Mouse (Mus musculus): ENCODE results near the gene Zfp296. TPM values are rescaled to one million over a fixed set of nuclear protein-coding genes. Genes with fewer than 3 reads are reported as not detected.

Zfp296 gene
- polyA plus RNA-seq, 1 experiment from 2014 or later, result 0.40 TPM

- 72% methylated on average over 5 of the region's 5 CpGs for WGBS
- peaks cover 46% of the 10 kb centered on the region for H3K4me1 ChIP-seq (replicated peaks)
Measured at GRCm38 (mm10) chr7:19551634-19552033, 25.5 kb upstream of the Zfp296 start.

GRCm38 (mm10) chr7:19552443-19552842, 24.6 kb upstream of the Zfp296 start:
- H3K4me3 ChIP-seq, result no peak overlapping the region
- H3K9me3 ChIP-seq, result no peaks in the 10 kb centered on the region
- ATAC-seq (ENCODE audit: low read depth), result no peak
- peaks cover 24% of the 10 kb centered on the region; the same call in 1 of the 2 replicates for H3K36me3 ChIP-seq
- 39% methylated on average over 2 of the region's 2 CpGs for WGBS
- peaks cover 45% of the 10 kb centered on the region for H3K4me1 ChIP-seq (replicated peaks)
- no peak overlapping the region for H3K9ac ChIP-seq
- H3K27ac ChIP-seq (replicated peaks), result peak overlapping the region; percentile 56; the same call in 1 of the 2 replicates
- H3K27me3 ChIP-seq, result no peaks in the 10 kb centered on the region
- H3K4me2 ChIP-seq, result no peak overlapping the region

More at GRCm38 (mm10) chr7:19551634-19552033, 25.5 kb upstream of the Zfp296 start:
- ATAC-seq (ENCODE audit: low read depth), result no peak
- Histone ChIP-seq H3K4me3 (no peak overlapping the region), H3K9ac (no peak overlapping the region), H3K36me3 (peaks cover 24% of the 10 kb centered on the region; the same call in 1 of the 2 replicates), H3K4me2 (no peak overlapping the region), H3K27ac (replicated peaks) (0 out of 2 replicates have a peak overlapping the region, but pooled peaks have one; percentile 18), H3K9me3 (no peaks in the 10 kb centered on the region), H3K27me3 (no peaks in the 10 kb centered on the region)

- H3K27me3 ChIP-seq, result no peaks in the 10 kb centered on the region
- no peaks in the 10 kb centered on the region for H3K9me3 ChIP-seq
- 87% methylated on average over 1 of the region's 1 CpGs for WGBS
- peaks cover 55% of the 10 kb centered on the region for H3K4me1 ChIP-seq (replicated peaks)
- peaks cover 24% of the 10 kb centered on the region; the same call in 1 of the 2 replicates for H3K36me3 ChIP-seq
- no peak for ATAC-seq (ENCODE audit: low read depth)
- no peak overlapping the region for H3K27ac ChIP-seq (replicated peaks)
- no peak overlapping the region for H3K4me2 ChIP-seq
- H3K4me3 ChIP-seq, result no peak overlapping the region
- H3K9ac ChIP-seq, result 0 out of 2 replicates have a peak overlapping the region, but pooled peaks have one; percentile 17
Measured at GRCm38 (mm10) chr7:19554168-19554567, 22.9 kb upstream of the Zfp296 start.

DNA sequence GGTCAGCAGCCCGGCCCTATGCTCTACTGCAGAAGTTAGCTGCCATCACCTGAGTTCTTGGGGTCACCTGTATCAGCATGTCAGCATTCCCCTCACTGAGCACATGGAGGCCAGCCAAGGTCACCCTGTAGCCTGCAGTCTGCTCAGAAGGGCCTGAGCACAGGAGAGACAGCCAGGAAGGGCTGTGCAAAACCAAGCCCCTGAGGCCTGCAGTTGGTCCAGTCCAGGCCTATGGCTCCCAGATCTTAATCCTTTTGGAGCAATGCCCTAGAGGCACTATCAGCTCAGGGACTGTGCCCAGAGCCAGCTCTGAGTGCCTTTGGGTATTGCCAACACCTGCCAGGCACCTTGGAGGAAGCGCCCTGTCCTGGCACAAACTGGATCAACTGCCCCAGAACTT, 20.0 kb upstream of the Zfp296 start:
- ATAC-seq (ENCODE audit: low read depth), result no peak
- Histone ChIP-seq H3K36me3 (peaks cover 24% of the 10 kb centered on the region; the same call in 1 of the 2 replicates), H3K27me3 (no peaks in the 10 kb centered on the region), H3K4me2 (no peak overlapping the region), H3K9ac (no peak overlapping the region; the same call in 1 of the 2 replicates), H3K4me3 (no peak overlapping the region), H3K9me3 (no peaks in the 10 kb centered on the region), H3K4me1 (replicated peaks) (peaks cover 69% of the 10 kb centered on the region), H3K27ac (replicated peaks) (no peak overlapping the region)
- 100% methylated on average over 2 of the region's 2 CpGs for WGBS

DNA sequence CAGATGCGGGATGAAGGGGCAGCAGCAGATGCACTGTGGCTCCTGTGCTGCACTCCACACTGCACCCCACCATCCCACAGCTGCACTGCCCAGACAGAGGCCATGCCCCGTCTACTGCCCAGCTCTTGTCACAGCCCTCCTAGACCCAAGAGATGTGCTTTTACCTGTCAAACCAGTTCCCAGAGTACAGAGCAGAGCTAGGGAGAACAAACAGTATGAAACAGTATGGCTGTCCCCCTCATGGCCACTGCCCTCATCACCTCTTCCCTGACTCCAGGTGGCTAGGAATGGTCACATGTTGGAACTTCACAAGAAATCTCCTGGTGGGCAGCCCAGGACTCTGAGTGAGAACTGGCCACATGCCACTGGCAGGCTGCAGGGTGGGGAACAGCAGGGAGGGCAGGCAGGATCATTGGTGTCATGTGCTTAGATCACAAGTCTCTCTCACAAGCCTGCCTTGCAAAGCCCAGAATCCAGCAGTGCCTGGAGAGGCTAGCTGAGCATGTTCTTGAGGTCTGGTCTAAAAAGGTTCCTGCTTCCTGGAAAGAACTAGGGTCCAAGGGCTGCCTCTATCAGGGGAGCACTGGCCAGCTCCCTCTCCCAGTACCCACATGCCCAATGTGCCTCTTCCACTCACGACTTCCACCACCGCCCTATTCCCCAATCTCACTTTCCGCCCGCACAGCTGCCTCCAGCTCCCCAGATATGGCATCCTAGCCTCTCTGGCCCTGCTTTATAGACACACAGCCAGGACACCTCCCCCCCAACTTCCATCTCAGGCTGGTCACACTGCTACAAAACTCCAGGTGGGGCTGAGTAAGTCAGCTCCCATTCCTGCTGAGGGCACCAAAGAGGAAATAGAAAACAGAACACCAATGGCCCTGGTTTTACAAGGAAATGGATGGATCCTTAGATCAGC, 18.8 kb upstream of the Zfp296 start:
- peak overlapping the region; percentile 100 for H3K4me2 ChIP-seq
- no peaks in the 10 kb centered on the region for H3K9me3 ChIP-seq
- H3K4me1 ChIP-seq (replicated peaks), result peaks cover 64% of the 10 kb centered on the region
- H3K27me3 ChIP-seq, result no peaks in the 10 kb centered on the region
- H3K36me3 ChIP-seq, result peaks cover 24% of the 10 kb centered on the region; the same call in 1 of the 2 replicates
- H3K9ac ChIP-seq, result peak overlapping the region; percentile 56
- H3K27ac ChIP-seq (replicated peaks), result no peak overlapping the region
- ATAC-seq (ENCODE audit: low read depth), result no peak
- peak overlapping the region; percentile 82; the same call in 1 of the 2 replicates for H3K4me3 ChIP-seq
- 99% methylated on average over 6 of the region's 6 CpGs for whole genome bisulfite sequencing

GRCm38 (mm10) chr7:19558965-19559364, 18.1 kb upstream of the Zfp296 start:
- Histone ChIP-seq H3K9ac (peak overlapping the region; percentile 56), H3K36me3 (peaks cover 18% of the 10 kb centered on the region; the same call in 1 of the 2 replicates), H3K4me3 (peak overlapping the region; percentile 82; the same call in 1 of the 2 replicates), H3K9me3 (no peaks in the 10 kb centered on the region), H3K27ac (replicated peaks) (no peak overlapping the region), H3K4me1 (replicated peaks) (peaks cover 62% of the 10 kb centered on the region), H3K27me3 (no peaks in the 10 kb centered on the region), H3K4me2 (peak overlapping the region; percentile 100)
- no peak for ATAC-seq (ENCODE audit: low read depth)
- WGBS, result 27% methylated on average over 2 of the region's 2 CpGs

- WGBS, result 26% methylated on average over 11 of the region's 11 CpGs
- Histone ChIP-seq H3K27ac (replicated peaks) (no peak overlapping the region), H3K27me3 (no peaks in the 10 kb centered on the region), H3K4me3 (peak overlapping the region; percentile 82), H3K4me2 (peak overlapping the region; percentile 100), H3K4me1 (replicated peaks) (peaks cover 60% of the 10 kb centered on the region), H3K9ac (peak overlapping the region; percentile 90), H3K36me3 (peaks cover 20% of the 10 kb centered on the region), H3K9me3 (no peaks in the 10 kb centered on the region)
- ATAC-seq (ENCODE audit: low read depth), result no peak
Measured at GRCm38 (mm10) chr7:19560491-19561260, 16.4 kb upstream of the Zfp296 start.

DNA sequence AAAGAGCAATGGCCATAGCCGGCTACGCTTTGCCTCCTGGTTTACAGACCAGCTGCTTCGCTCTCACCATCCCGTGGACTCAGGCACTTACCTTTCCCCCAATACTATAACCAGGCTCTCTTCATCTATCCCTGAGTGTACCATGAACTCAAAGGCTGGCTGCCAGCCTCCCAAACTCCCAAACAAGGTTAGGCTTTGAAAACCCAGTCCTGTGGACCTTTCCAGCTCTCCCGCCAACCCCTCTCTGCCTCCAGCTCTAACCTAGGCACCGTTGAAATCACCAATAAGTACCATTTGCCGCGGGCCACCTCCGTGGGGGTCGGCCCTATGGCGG, 15.7 kb upstream of the Zfp296 start:
- peak; percentile 0; the same call in 1 of the 2 replicates for ATAC-seq (ENCODE audit: low read depth)
- peaks cover 60% of the 10 kb centered on the region for H3K4me1 ChIP-seq (replicated peaks)
- peak overlapping the region; percentile 100 for H3K4me2 ChIP-seq
- peak overlapping the region; percentile 90 for H3K9ac ChIP-seq
- 2% methylated on average over 11 of the region's 11 CpGs for WGBS
- H3K4me3 ChIP-seq, result peak overlapping the region; percentile 82
- H3K27me3 ChIP-seq, result no peaks in the 10 kb centered on the region
- H3K36me3 ChIP-seq, result peaks cover 19% of the 10 kb centered on the region
- H3K27ac ChIP-seq (replicated peaks), result peak overlapping the region; percentile 90
- no peaks in the 10 kb centered on the region for H3K9me3 ChIP-seq

- under 1% methylated on average over 102 of the region's 102 CpGs for WGBS
- peaks cover 56% of the 10 kb centered on the region for H3K4me1 ChIP-seq (replicated peaks)
Measured at GRCm38 (mm10) chr7:19561765-19562642, 15.1 kb upstream of the Zfp296 start.

GRCm38 (mm10) chr7:19562643-19563410, 14.3 kb upstream of the Zfp296 start, which contains the start of gene Ppp1r37:
Gene Ppp1r37, minus strand, starts transcription at chr7:19563076.
- Histone ChIP-seq H3K4me1 (replicated peaks) (peaks cover 48% of the 10 kb centered on the region), H3K4me3 (peak within 1 kb of the TSS; percentile 82), H3K9me3 (no peaks in the 10 kb centered on the region), H3K27me3 (no peaks in the 10 kb centered on the region), H3K9ac (peak within 1 kb of the TSS; percentile 90), H3K36me3 (peaks cover 24% of the 10 kb centered on the region), H3K4me2 (peak within 1 kb of the TSS; percentile 100), H3K27ac (replicated peaks) (peak within 1 kb of the TSS; percentile 90)
- 3% methylated on average over 19 of the region's 19 CpGs for WGBS
- ATAC-seq (ENCODE audit: low read depth), result peak; percentile 45

More at GRCm38 (mm10) chr7:19561765-19562642, 15.1 kb upstream of the Zfp296 start:
- no peaks in the 10 kb centered on the region for H3K27me3 ChIP-seq
- peak; percentile 87 for ATAC-seq (ENCODE audit: low read depth)
- peaks cover 19% of the 10 kb centered on the region for H3K36me3 ChIP-seq
- H3K4me3 ChIP-seq, result peak overlapping the region; percentile 82
- H3K4me2 ChIP-seq, result peak overlapping the region; percentile 100
- peak overlapping the region; percentile 90 for H3K27ac ChIP-seq (replicated peaks)
- H3K9ac ChIP-seq, result peak overlapping the region; percentile 90
- H3K9me3 ChIP-seq, result no peaks in the 10 kb centered on the region

Measured in neural tube, embryonic 13.5 days (tissue).